Mouse (Mus musculus): ENCODE results near the gene Zfp865.
"Not testable (repeated sequence)": the region's sequence is repeated elsewhere in the genome, so short reads cannot be mapped to it uniquely, and the experiment has no call there.

Zfp865 gene

GRCm38 (mm10) chr7:5020000-5020681 is at the start of gene Zfp865, which contains the start of gene Ccdc106:
Zfp865 (plus strand) TSS chr7:5020376.
Ccdc106 (plus strand) TSS chr7:5020553.
- peak; percentile 98 to 99 for DNase-seq (ENCODE audit: low spot score in 2 of 2)

GRCm38 (mm10) chr7:4971068-4971467 is 49.1 kb upstream of the Zfp865 start, which contains the start of gene Sbk3:
Sbk3 (minus strand) TSS chr7:4971168.
- DNase-seq (ENCODE audit: low spot score in 2 of 2) = no peak

GRCm38 (mm10) chr7:4971710-4972109 is 48.5 kb upstream of the Zfp865 start:
- no peak for DNase-seq (ENCODE audit: low spot score in 2 of 2)

- DNase-seq (ENCODE audit: low spot score in 2 of 2) = peak in 1 of 2 experiments; percentile 9
Observed at GRCm38 (mm10) chr7:4972321-4973047, 47.7 kb upstream of the Zfp865 start.

GRCm38 (mm10) chr7:4975455-4975854 is 44.7 kb upstream of the Zfp865 start:
- DNase-seq (ENCODE audit: low spot score in 2 of 2) = no peak

- DNase-seq (ENCODE audit: low spot score in 2 of 2) = no peak
Observed at GRCm38 (mm10) chr7:4976832-4977231, 43.3 kb upstream of the Zfp865 start.

- DNase-seq (ENCODE audit: low spot score in 2 of 2) = no peak
Observed at GRCm38 (mm10) chr7:4988250-4988649, 31.9 kb upstream of the Zfp865 start.

GRCm38 (mm10) chr7:4993347-4993998 is 26.7 kb upstream of the Zfp865 start:
- DNase-seq (ENCODE audit: low spot score in 2 of 2) = no peak

- no peak for DNase-seq (ENCODE audit: low spot score in 2 of 2)
Observed at GRCm38 (mm10) chr7:4993999-4994788, 26.0 kb upstream of the Zfp865 start.

- DNase-seq (ENCODE audit: low spot score in 2 of 2) = no peak
Observed at GRCm38 (mm10) chr7:4995268-4996002, 24.7 kb upstream of the Zfp865 start.

- peak; percentile 59 to 93 for DNase-seq (ENCODE audit: low spot score in 2 of 2)
Observed at GRCm38 (mm10) chr7:4996003-4996895, 23.9 kb upstream of the Zfp865 start, which contains the start of gene Zfp579. Zfp579 (minus strand) TSS chr7:4996158.

GRCm38 (mm10) chr7:4996934-4997333 is 23.2 kb upstream of the Zfp865 start:
- no peak for DNase-seq (ENCODE audit: low spot score in 2 of 2)

GRCm38 (mm10) chr7:4999876-5000275 is 20.3 kb upstream of the Zfp865 start:
- no peak for DNase-seq (ENCODE audit: low spot score in 2 of 2)

GRCm38 (mm10) chr7:5002876-5003275 is 17.3 kb upstream of the Zfp865 start:
- DNase-seq (ENCODE audit: low spot score in 2 of 2) = not testable (repeated sequence)

GRCm38 (mm10) chr7:5008229-5008628 is 11.9 kb upstream of the Zfp865 start:
- no peak for DNase-seq (ENCODE audit: low spot score in 2 of 2)

- DNase-seq (ENCODE audit: low spot score in 2 of 2) = no peak
Observed at GRCm38 (mm10) chr7:5012681-5013513, 7.3 kb upstream of the Zfp865 start.

- peak; percentile 91 to 98 for DNase-seq (ENCODE audit: low spot score in 2 of 2)
Observed at GRCm38 (mm10) chr7:5014251-5015117, 5.7 kb upstream of the Zfp865 start, which contains the start of the genes Zfp524 and Fiz1. Zfp524 (plus strand) TSS chr7:5014415. Fiz1 (minus strand) TSS chr7:5014697.

Data from left cerebral cortex, adult 9 months (tissue).